ENCODE assay signal across 13 mouse cellular contexts in genomic region chr2:3765957-3766783, GRCm38 (mm10).
DNase-seq lines count a peak whose midpoint lies in the region; ATAC-seq and TF ChIP-seq lines count a peak whose summit lies in the region.
"Had no signal": no experiment of that assay in that cellular context is flagged by ENCODE, and none has a peak within 500 bp of the region (broad histone marks: within the 10 kb centered on the region; RNA-seq: fewer than 3 reads in every experiment).

No protein-coding gene starts in this region.

- H3K4me3 ChIP-seq in heart, embryonic 10.5 days, result no peak overlapping the region
- H3K4me3 ChIP-seq in stomach, embryonic 14.5 days (ENCODE audit: low read depth, low read length), result no peak overlapping the region
- no peak overlapping the region for H3K4me3 ChIP-seq in stomach, postnatal 0 days (ENCODE audit: low read depth, low read length)
- H3K4me3 ChIP-seq in heart, embryonic 16.5 days (ENCODE audit: low read length), result no peak overlapping the region
- H3K4me3 ChIP-seq in stomach, embryonic 16.5 days (replicated peaks; ENCODE audit: low read length), result no peak overlapping the region
- H3K4me3 ChIP-seq: hindbrain, embryonic 12.5 days; liver, embryonic 15.5 days had no signal

- H3K9me3 ChIP-seq in heart, embryonic 10.5 days, result no peaks in the 10 kb centered on the region
- no peaks in the 10 kb centered on the region for H3K9me3 ChIP-seq in stomach, embryonic 14.5 days (ENCODE audit: control insufficient read depth, low read depth, low read length)
- no peaks in the 10 kb centered on the region for H3K9me3 ChIP-seq in stomach, postnatal 0 days (ENCODE audit: control insufficient read depth, low read length)
- no peaks in the 10 kb centered on the region for H3K9me3 ChIP-seq in heart, embryonic 16.5 days (replicated peaks; ENCODE audit: control insufficient read depth, low read length)
- no peaks in the 10 kb centered on the region for H3K9me3 ChIP-seq in stomach, embryonic 16.5 days (replicated peaks; ENCODE audit: control insufficient read depth, low read length)
- H3K9me3 ChIP-seq: hindbrain, embryonic 12.5 days; liver, embryonic 15.5 days had no signal

- ATAC-seq in stomach, embryonic 14.5 days (ENCODE audit: insufficient number of reproducible peaks, insufficient read depth, low FRiP score, low read depth), result no peak
- ATAC-seq in stomach, postnatal 0 days (ENCODE audit: low FRiP score, low TSS enrichment), result no peak
- no peak for ATAC-seq in heart, embryonic 16.5 days (replicated peaks; ENCODE audit: extremely low read depth, insufficient read depth, low FRiP score)
- no peak for ATAC-seq in stomach, embryonic 16.5 days (ENCODE audit: insufficient read depth, low FRiP score)
- ATAC-seq in inflammation-experienced regulatory T-cells, adult 6 months, result no peak
- ATAC-seq: midbrain, embryonic 16.5 days had no signal

- peak overlapping the region; percentile 16; the same call in 1 of the 2 replicates for H3K27ac ChIP-seq in heart, embryonic 10.5 days
- H3K27ac ChIP-seq in stomach, embryonic 14.5 days (ENCODE audit: low read length), result peak overlapping the region; percentile 68
- H3K27ac ChIP-seq in stomach, postnatal 0 days (replicated peaks), result no peak overlapping the region
- peak overlapping the region; percentile 2; the same call in 1 of the 2 replicates for H3K27ac ChIP-seq in heart, embryonic 16.5 days (ENCODE audit: low read length)
- H3K27ac ChIP-seq in stomach, embryonic 16.5 days (ENCODE audit: low read length), result peak overlapping the region; percentile 21; the same call in 1 of the 2 replicates
- H3K27ac ChIP-seq: hindbrain, embryonic 12.5 days; liver, embryonic 15.5 days had no signal

- no peak for DNase-seq in heart, embryonic 10.5 days (ENCODE audit: low spot score)
- no peak for DNase-seq in heart, postnatal 25 days (ENCODE audit: low spot score)
- DNase-seq in stomach, postnatal 0 days (ENCODE audit: low spot score), result no peak
- DNase-seq in urinary bladder, adult 2 months (ENCODE audit: low spot score), result no peak
- DNase-seq: adrenal gland, adult 2 months; cerebellum, postnatal 25 days had no signal

- no peak for TF ChIP-seq EP300 in stomach, postnatal 0 days (optimal IDR thresholded peaks at IDR 0.05)

- TF ChIP-seq CTCF in stomach, postnatal 0 days (IDR thresholded peaks at IDR 0.05; ENCODE audit: low read depth), result no peak

- H3K27me3 ChIP-seq in heart, embryonic 10.5 days (ENCODE audit: insufficient read depth, poor library complexity, severe bottlenecking), result no peaks in the 10 kb centered on the region
- H3K27me3 ChIP-seq in stomach, embryonic 14.5 days (ENCODE audit: control insufficient read depth, insufficient read depth, low read length), result no peaks in the 10 kb centered on the region
- no peaks in the 10 kb centered on the region for H3K27me3 ChIP-seq in stomach, postnatal 0 days (ENCODE audit: control insufficient read depth, insufficient read depth, low read length)
- no peaks in the 10 kb centered on the region for H3K27me3 ChIP-seq in heart, embryonic 16.5 days (ENCODE audit: control insufficient read depth, insufficient read depth, low read length)
- H3K27me3 ChIP-seq in stomach, embryonic 16.5 days (ENCODE audit: control insufficient read depth, insufficient read depth, low read length), result no peaks in the 10 kb centered on the region
- H3K27me3 ChIP-seq: hindbrain, embryonic 12.5 days; liver, embryonic 15.5 days had no signal

- H3K4me2 ChIP-seq in stomach, embryonic 14.5 days (replicated peaks; ENCODE audit: low read depth, low read length), result no peak overlapping the region
- no peak overlapping the region for H3K4me2 ChIP-seq in stomach, postnatal 0 days (replicated peaks; ENCODE audit: low read depth)
- H3K4me2 ChIP-seq in heart, embryonic 16.5 days (ENCODE audit: low read depth, low read length), result no peak overlapping the region
- peak overlapping the region; percentile 32 for H3K4me2 ChIP-seq in stomach, embryonic 16.5 days (ENCODE audit: low read depth, low read length)
- H3K4me2 ChIP-seq: hindbrain, embryonic 12.5 days; liver, embryonic 15.5 days had no signal

- WGBS in heart, embryonic 10.5 days, result 65% methylated on average over 11 of the region's 11 CpGs
- WGBS in stomach, embryonic 14.5 days, result 36% methylated on average over 11 of the region's 11 CpGs
- 41% methylated on average over 11 of the region's 11 CpGs for WGBS in stomach, postnatal 0 days
- WGBS in heart, embryonic 16.5 days, result 54% methylated on average over 11 of the region's 11 CpGs
- WGBS in stomach, embryonic 16.5 days, result 43% methylated on average over 11 of the region's 11 CpGs

- intact Hi-C loops in heart, postnatal 25 days (cut with DNase I), result loop anchor here (10.0 kb wide), 1 partner anchor 51 kb away; no protein-coding TSS in a partner anchor

- no peaks in the 10 kb centered on the region for H3K36me3 ChIP-seq in heart, embryonic 10.5 days
- no peaks in the 10 kb centered on the region for H3K36me3 ChIP-seq in stomach, embryonic 14.5 days (ENCODE audit: control insufficient read depth, insufficient read depth, low read length)
- H3K36me3 ChIP-seq in stomach, postnatal 0 days (ENCODE audit: control insufficient read depth, insufficient read depth, low read length), result no peaks in the 10 kb centered on the region
- H3K36me3 ChIP-seq in heart, embryonic 16.5 days (ENCODE audit: control insufficient read depth, insufficient read depth), result no peaks in the 10 kb centered on the region
- no peaks in the 10 kb centered on the region for H3K36me3 ChIP-seq in stomach, embryonic 16.5 days (ENCODE audit: control insufficient read depth, insufficient read depth, low read length)
- H3K36me3 ChIP-seq: hindbrain, embryonic 12.5 days; liver, embryonic 15.5 days had no signal

- peaks cover 51% of the 10 kb centered on the region for H3K4me1 ChIP-seq in heart, embryonic 10.5 days
- H3K4me1 ChIP-seq in stomach, embryonic 14.5 days (ENCODE audit: control insufficient read depth, insufficient read depth, low read length), result peaks cover 30% of the 10 kb centered on the region
- H3K4me1 ChIP-seq in stomach, postnatal 0 days (replicated peaks; ENCODE audit: control insufficient read depth, insufficient read depth), result no peaks in the 10 kb centered on the region
- H3K4me1 ChIP-seq in heart, embryonic 16.5 days (ENCODE audit: control insufficient read depth, insufficient read depth, low read length), result peaks cover 38% of the 10 kb centered on the region
- peaks cover 21% of the 10 kb centered on the region for H3K4me1 ChIP-seq in stomach, embryonic 16.5 days (ENCODE audit: control insufficient read depth, insufficient read depth, low read length)

- H3K9ac ChIP-seq in stomach, embryonic 14.5 days (replicated peaks; ENCODE audit: low read depth, low read length), result no peak overlapping the region
- H3K9ac ChIP-seq in stomach, postnatal 0 days (ENCODE audit: low read length), result no peak overlapping the region
- no peak overlapping the region for H3K9ac ChIP-seq in heart, embryonic 16.5 days (ENCODE audit: low read length)
- H3K9ac ChIP-seq in stomach, embryonic 16.5 days (ENCODE audit: low read length), result no peak overlapping the region
- H3K9ac ChIP-seq: hindbrain, embryonic 12.5 days; liver, embryonic 15.5 days had no signal
